Mouse (Mus musculus): ENCODE measurements around the gene Tlr11.

The Tlr11 gene

DNA sequence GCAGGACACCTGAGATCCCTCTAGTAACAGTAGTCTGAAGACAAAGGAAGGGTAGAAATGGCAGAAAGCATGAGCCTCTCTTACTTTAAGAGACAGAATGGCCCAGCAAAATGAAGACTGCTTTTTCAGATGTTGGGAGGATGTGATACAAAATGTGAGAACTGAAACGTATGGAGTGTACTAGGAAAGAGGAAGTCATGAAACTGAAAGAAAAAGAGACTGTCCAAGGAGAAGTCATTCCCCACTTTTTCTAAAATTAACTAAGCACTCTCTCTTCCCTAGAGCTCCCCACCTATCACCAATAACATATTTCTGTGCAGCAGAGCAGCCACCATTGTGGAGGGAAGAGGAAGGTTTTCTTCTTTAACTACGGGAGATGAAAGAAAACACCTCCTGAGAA, at the start of gene Tlr11:
Gene Tlr11, plus strand, starts transcription at position 322 of the 400 bp plus-strand sequence.
- DNase-seq (ENCODE audit: low spot score) = no peak

DNA sequence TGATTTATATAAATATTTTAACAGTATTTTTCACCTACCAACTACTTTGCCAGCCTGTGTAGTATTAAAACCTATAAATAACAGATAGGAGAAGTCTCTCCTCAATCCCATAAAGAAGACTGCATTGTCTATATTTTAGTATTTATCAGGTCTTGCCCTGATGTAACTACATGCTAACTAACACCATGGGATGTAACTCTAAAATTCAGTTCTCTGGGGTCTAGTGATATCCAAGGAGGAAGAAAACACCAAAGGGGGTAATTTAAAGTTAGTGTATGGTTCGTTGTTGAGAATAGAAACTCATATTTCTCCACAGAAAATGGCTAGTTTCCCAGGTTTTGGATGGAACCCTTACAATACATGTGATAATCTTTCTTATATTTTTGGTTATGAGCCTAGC, 31.1 kb upstream of the Tlr11 start, which contains the start of gene Olfr734:
Gene Olfr734, minus strand, starts transcription at position 101 of the 400 bp plus-strand sequence.
- no peak for DNase-seq (ENCODE audit: low spot score)

DNA sequence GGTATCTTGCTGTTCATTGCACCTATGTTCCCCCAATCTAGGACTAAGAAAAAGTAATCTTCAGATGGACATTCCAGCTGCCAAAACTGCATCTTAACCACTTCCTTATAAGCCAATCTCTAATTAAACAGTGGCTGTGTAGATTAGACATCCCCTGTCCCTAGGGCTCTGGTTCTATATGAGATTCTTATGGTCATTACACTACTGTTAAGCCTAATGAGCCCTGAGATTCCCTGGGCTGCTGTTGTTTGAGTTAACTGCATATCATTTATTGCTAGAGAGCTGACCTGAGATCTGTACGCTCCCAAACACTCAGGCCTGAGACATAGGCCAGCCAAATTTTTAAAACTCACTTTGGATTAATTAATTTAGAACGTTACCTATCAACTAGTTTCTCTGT, 8.9 kb upstream of the Tlr11 start, which contains the start of gene Olfr735:
Gene Olfr735, minus strand, starts transcription at position 77 of the 400 bp plus-strand sequence.
- DNase-seq (ENCODE audit: low spot score) = no peak

DNA sequence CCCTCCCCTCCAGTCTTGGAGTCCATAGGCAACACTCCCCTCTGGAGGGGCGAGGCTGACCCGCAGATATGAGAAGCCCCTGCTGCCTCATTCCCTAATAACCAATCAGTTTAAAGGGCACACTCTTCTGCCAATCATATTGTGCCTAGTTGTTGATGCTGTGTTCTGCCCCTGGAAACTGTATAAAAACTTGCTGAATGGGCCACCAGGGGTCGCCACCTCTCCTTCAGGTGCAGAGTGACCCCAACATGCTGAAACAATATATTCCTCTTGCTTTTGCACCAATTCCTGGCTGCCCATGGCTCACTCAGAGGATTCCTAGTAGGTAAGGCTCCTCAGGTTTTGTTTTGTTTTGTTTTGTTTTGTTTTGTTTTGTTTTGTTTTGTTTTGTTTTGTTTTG, 5.3 kb upstream of the Tlr11 start:
- peak; percentile 70 for DNase-seq (ENCODE audit: low spot score)

DNA sequence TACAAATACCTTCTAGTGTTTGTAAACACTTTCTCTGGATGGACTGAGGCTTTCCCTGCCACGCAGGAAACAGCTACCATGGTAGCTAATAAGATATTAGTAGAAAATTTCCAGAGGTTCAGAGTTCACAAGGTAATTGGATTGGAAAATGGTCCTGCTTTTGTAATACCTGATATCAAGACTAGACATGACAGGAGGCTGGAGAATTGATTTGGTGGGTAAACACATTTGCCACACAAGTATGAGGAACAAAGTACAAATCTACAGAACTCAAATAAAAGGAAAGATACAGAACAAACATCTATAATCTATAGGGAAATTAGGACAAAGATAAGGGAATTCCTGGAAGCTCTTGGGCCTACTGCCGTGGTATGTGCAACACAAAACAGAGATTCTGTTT, 989 bp upstream of the Tlr11 start:
- DNase-seq (ENCODE audit: low spot score) = no peak

DNA sequence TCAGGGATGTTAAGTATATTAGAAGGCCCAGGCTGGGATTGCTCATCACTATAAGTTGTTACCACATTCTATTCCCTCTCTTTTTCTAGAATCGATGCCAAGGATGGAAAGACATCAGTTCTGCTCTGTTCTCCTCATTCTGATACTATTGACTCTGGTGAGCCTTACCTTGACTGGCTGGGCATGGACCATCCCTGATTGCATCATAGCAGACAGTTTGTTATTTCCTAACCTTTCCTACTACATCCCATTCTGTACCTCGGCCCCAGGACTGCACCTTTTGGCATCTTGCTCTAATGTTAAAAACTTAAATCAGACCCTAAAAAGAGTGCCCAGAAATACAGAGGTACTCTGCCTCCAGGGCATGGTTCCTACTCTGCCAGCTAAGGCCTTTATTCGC, 2.8 kb downstream of the Tlr11 start:
- no peak for DNase-seq (ENCODE audit: low spot score)

DNA sequence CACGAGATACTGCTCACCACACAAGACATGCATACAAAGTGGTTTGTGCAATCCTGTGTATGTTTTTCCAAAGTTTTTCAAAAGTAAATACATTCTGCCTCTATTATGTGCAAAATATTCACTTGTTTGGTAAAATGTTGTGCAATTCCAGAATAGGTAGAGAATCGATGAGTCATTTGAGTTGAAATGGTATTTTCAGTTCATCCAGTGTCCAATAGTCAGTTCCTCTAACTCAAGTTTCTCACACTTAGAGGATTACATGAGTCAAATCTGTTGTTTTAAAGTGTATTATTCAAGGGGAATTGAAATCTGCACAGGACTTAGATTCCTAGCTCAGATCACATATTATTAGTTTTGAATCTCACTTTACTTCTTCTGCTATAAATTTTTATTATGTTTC, 5.8 kb downstream of the Tlr11 start:
- no peak for DNase-seq (ENCODE audit: low spot score)

DNA sequence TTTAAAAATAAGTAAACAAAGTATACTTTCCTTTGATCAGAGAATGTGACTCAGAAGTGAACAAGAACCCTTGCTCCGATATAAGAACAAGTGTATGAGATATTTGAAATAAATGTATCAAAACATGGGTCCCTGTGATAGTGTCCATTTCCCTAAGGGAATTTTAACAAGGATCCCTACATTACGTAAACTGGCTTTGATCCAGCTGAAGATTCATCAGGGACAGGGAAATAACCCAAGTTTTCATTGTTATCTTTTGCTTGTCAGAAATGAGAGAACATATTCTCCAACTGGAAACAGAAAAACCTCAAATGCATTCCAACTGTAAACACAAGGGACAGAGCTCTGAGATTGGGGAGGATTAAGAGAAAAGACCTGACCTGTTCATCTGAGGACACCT, 23.1 kb downstream of the Tlr11 start, which contains the start of gene Olfr736:
Gene Olfr736, plus strand, starts transcription at position 301 of the 400 bp plus-strand sequence.
- DNase-seq (ENCODE audit: low spot score) = no peak

DNA sequence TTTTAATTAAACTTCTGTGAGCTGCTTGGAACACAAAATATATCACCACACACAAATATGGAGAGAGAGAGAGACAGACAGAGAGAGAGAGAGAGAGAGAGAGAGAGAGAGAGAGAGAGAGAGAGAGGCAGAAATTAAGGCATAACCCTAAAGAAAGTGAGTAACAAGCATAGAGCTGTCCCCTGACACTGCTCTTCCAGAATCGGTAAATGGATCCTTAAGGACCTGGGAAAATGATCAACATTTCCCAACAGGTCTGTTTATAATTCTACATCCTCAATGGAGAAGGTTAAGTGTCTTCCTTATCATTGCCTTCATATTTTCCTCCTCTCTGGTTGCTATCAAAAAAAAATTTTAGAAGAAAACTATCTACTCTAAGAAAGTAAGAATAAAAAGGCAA, 49.6 kb downstream of the Tlr11 start, which contains the start of gene Olfr738:
Gene Olfr738, plus strand, starts transcription at position 301 of the 400 bp plus-strand sequence.
- DNase-seq (ENCODE audit: low spot score) = no peak

Measured in testis, postnatal 10 days (tissue).